Mouse (Mus musculus): ENCODE measurements around the gene Etnk2.

DNA sequence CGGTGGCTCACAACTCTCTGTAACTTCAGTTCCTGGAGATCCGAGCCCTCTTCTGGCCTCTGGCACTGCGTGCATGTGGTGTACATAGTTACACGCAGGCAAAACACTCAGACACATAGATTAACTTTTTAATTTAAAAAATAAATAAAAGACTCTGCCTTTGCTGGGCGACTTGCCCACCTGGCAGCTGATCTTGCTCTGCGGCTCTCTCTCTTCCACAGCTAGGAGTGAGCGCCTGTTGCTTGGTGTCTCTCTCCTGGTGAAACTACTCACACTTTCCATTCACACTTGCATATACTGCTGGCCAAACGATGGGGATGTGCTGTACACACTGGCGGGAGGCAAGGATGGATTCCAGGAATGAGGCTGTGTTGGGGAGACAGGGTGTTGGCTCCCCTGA is 16.8 kb upstream of the Etnk2 start:
- TF ChIP-seq POLR2A (IDR thresholded peaks at IDR 0.05; ENCODE audit: control insufficient read depth, extremely low read depth, insufficient read depth, low read length, poor library complexity) (no peak), CTCF (IDR thresholded peaks at IDR 0.05; ENCODE audit: borderline replicate concordance, control insufficient read depth, extremely low read depth, insufficient read depth, low read length, poor library complexity) (no peak)

Data from thymus, adult 2 months (tissue).